Mouse (Mus musculus): ENCODE measurements around the gene Mmp20. TPM values are rescaled to one million over a fixed set of nuclear protein-coding genes. Genes with fewer than 3 reads are reported as not detected.

The Mmp20 gene
- polyA plus RNA-seq, 1 experiment from 2014 or later: not detected

DNA sequence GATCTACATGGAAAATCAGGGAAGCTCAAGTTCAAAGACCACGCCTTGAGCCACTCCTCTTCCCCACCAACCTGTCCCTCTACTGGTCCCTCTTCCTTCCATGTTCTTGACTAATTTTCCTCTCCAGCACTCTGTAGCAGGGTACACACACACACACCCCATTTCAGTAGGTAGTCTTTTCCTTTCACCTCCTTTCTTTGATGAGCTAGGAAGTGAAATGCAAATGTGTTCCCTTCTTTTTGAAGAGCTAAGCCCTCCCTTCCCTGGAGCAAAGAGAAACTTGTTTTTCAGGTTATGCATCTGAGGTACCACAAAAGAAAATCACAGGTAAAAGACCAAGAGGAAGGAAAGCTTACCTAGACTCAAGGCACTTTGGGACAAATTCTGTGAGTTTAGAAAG is 93.5 kb downstream of the Mmp20 start:
- ATAC-seq (ENCODE audit: low FRiP score): no peak
- WGBS: 76% methylated on average over 1 of the region's 1 CpGs
- Histone ChIP-seq H3K4me2 (replicated peaks) (no peak overlapping the region), H3K27ac (no peak overlapping the region), H3K9me3 (ENCODE audit: control insufficient read depth, low read length) (no peaks in the 10 kb centered on the region), H3K36me3 (replicated peaks; ENCODE audit: control insufficient read depth, insufficient read depth) (no peaks in the 10 kb centered on the region), H3K4me1 (replicated peaks; ENCODE audit: control insufficient read depth, insufficient read depth, low read length) (no peaks in the 10 kb centered on the region), H3K27me3 (ENCODE audit: control insufficient read depth, insufficient read depth, low read length) (no peaks in the 10 kb centered on the region), H3K9ac (no peak overlapping the region), H3K4me3 (replicated peaks; ENCODE audit: low read length) (no peak overlapping the region)
- no peak for DNase-seq (ENCODE audit: low spot score)

Other genes starting within 250 kb of the Mmp20 start
- not detected in 2 replicates for gene Mmp1b, start 240.2 kb upstream of the Mmp20 start, polyA plus RNA-seq (2014; fragmentation: Nextera tagmentation; extraction: Ambion mirVana)
- gene Mmp3, start 182.4 kb upstream of the Mmp20 start, polyA plus RNA-seq (2014; fragmentation: Nextera tagmentation; extraction: Ambion mirVana): not detected in 2 replicates
- gene Mmp10, start 125.9 kb upstream of the Mmp20 start, polyA plus RNA-seq (2014; fragmentation: Nextera tagmentation; extraction: Ambion mirVana): not detected in 2 replicates
- gene Mmp8, start 69.8 kb upstream of the Mmp20 start, polyA plus RNA-seq (2014; fragmentation: Nextera tagmentation; extraction: Ambion mirVana): 0.08 and 0.25 TPM in 2 replicates
- not detected in 2 replicates for gene Mmp27, start 56.8 kb upstream of the Mmp20 start, polyA plus RNA-seq (2014; fragmentation: Nextera tagmentation; extraction: Ambion mirVana)
- gene Mmp7, start 63.9 kb downstream of the Mmp20 start, polyA plus RNA-seq (2014; fragmentation: Nextera tagmentation; extraction: Ambion mirVana): not detected in 2 replicates
- 25.6 and 28.3 TPM in 2 replicates for gene Tmem123, start 135.8 kb downstream of the Mmp20 start, polyA plus RNA-seq (2014; fragmentation: Nextera tagmentation; extraction: Ambion mirVana)
- 47.7 and 48.9 TPM in 2 replicates for gene Birc2, start 208.8 kb downstream of the Mmp20 start, polyA plus RNA-seq (2014; fragmentation: Nextera tagmentation; extraction: Ambion mirVana)
- 1.7 and 2.7 TPM in 2 replicates for gene Birc3, start 245.0 kb downstream of the Mmp20 start, polyA plus RNA-seq (2014; fragmentation: Nextera tagmentation; extraction: Ambion mirVana)